Mouse (Mus musculus): Measurements from ENCODE around the gene Arhgap23.
A peak's percentile ranks its signal among the peaks of the same experiment; 100 is the strongest.

Gene Arhgap23

GRCm38 (mm10) chr11:97463991-97464390 lies 48.7 kb downstream of the Arhgap23 start:
- DNase-seq (ENCODE audit: low read depth, low spot score): no peak

GRCm38 (mm10) chr11:97465957-97466356 lies 50.6 kb downstream of the Arhgap23 start:
- DNase-seq (ENCODE audit: low read depth, low spot score): no peak

GRCm38 (mm10) chr11:97466444-97467160 lies 51.3 kb downstream of the Arhgap23 start:
- DNase-seq (ENCODE audit: low read depth, low spot score): no peak

GRCm38 (mm10) chr11:97468639-97469287 lies 53.4 kb downstream of the Arhgap23 start:
- DNase-seq (ENCODE audit: low read depth, low spot score): peak; percentile 43

GRCm38 (mm10) chr11:97469828-97470227 lies 54.5 kb downstream of the Arhgap23 start:
- DNase-seq (ENCODE audit: low read depth, low spot score): no peak

- DNase-seq (ENCODE audit: low read depth, low spot score): no peak
These were observed 55.9 kb downstream of the Arhgap23 start for GRCm38 (mm10) chr11:97471276-97471675.

- peak; percentile 49 for DNase-seq (ENCODE audit: low read depth, low spot score)
These were observed 61.2 kb downstream of the Arhgap23 start for GRCm38 (mm10) chr11:97476334-97477095.

- no peak for DNase-seq (ENCODE audit: low read depth, low spot score)
These were observed 62.1 kb downstream of the Arhgap23 start for GRCm38 (mm10) chr11:97477431-97477830.

GRCm38 (mm10) chr11:97478345-97478744 lies 63.0 kb downstream of the Arhgap23 start:
- no peak for DNase-seq (ENCODE audit: low read depth, low spot score)

- DNase-seq (ENCODE audit: low read depth, low spot score): no peak
These were observed 63.8 kb downstream of the Arhgap23 start for GRCm38 (mm10) chr11:97479085-97479484.

- DNase-seq (ENCODE audit: low read depth, low spot score): no peak
These were observed 64.5 kb downstream of the Arhgap23 start for GRCm38 (mm10) chr11:97479824-97480223.

- DNase-seq (ENCODE audit: low read depth, low spot score): no peak
These were observed 70.3 kb downstream of the Arhgap23 start for GRCm38 (mm10) chr11:97485661-97486060.

- DNase-seq (ENCODE audit: low read depth, low spot score): no peak
These were observed 72.3 kb downstream of the Arhgap23 start for GRCm38 (mm10) chr11:97487656-97488055.

GRCm38 (mm10) chr11:97489589-97490324 lies 74.4 kb downstream of the Arhgap23 start:
- no peak for DNase-seq (ENCODE audit: low read depth, low spot score)

GRCm38 (mm10) chr11:97491640-97492039 lies 76.3 kb downstream of the Arhgap23 start:
- DNase-seq (ENCODE audit: low read depth, low spot score): no peak

GRCm38 (mm10) chr11:97492836-97493235 lies 77.5 kb downstream of the Arhgap23 start:
- no peak for DNase-seq (ENCODE audit: low read depth, low spot score)

GRCm38 (mm10) chr11:97497543-97497942 lies 82.2 kb downstream of the Arhgap23 start:
- no peak for DNase-seq (ENCODE audit: low read depth, low spot score)

- no peak for DNase-seq (ENCODE audit: low read depth, low spot score)
These were observed 84.8 kb downstream of the Arhgap23 start, which contains the start of gene 4933428G20Rik for GRCm38 (mm10) chr11:97499865-97500719. 4933428G20Rik (minus strand) TSS chr11:97500340.

GRCm38 (mm10) chr11:97500720-97501448 lies 85.6 kb downstream of the Arhgap23 start:
- DNase-seq (ENCODE audit: low read depth, low spot score): no peak

- DNase-seq (ENCODE audit: low read depth, low spot score): peak; percentile 50
These were observed 87.0 kb downstream of the Arhgap23 start for GRCm38 (mm10) chr11:97502383-97502782.

All from telencephalon, adult 2 months (tissue).